Mouse (Mus musculus) adrenal gland, adult 10 weeks (tissue): Measurements from ENCODE around the gene Cacnb4. TPM values are rescaled to one million over a fixed set of nuclear protein-coding genes. Genes with fewer than 3 reads are reported as not detected.

ENCODE experiments used
- polyA plus RNA-seq: library from polyadenylated mRNA; stranded (reverse); fragments of 350-450 nt; fragmentation: Illumina TruSeq; extraction: RNeasy Lipid Tissue Mini Kit (QIAGEN cat#74804); gene quantifications from one replicate; pipeline ENCODE4 v1.2.3, GENCODE M21; 2014; ENCODE audit warnings: low read depth, low replicate concordance

The Cacnb4 gene
- polyA plus RNA-seq, result 0.70 TPM

GRCm38 (mm10) chr2:52676023-52676912 lies at the start of gene Cacnb4:
Gene Cacnb4, minus strand, starts transcription at chr2:52676831.

GRCm38 (mm10) chr2:52424747-52425522 lies 251.7 kb downstream of the Cacnb4 start, which contains the start of gene Arl5a:
Gene Arl5a, minus strand, starts transcription at chr2:52424901.

GRCm38 (mm10) chr2:52378448-52378804 lies 298.2 kb downstream of the Cacnb4 start, which contains the start of gene Neb:
Gene Neb, minus strand, starts transcription at chr2:52378474.

Other genes with a start within 250 kb of the Cacnb4 start
- gene Stam2, start 65.5 kb upstream of the Cacnb4 start, polyA plus RNA-seq, result 48.6 TPM
- gene Fmnl2, start 181.0 kb upstream of the Cacnb4 start, polyA plus RNA-seq, result 56.9 TPM